ENCODE assay signal across 20 mouse cellular contexts in genomic region chr13:81885879-81886278, GRCm38 (mm10).
DNase-seq lines count a peak whose midpoint lies in the region; ATAC-seq and TF ChIP-seq lines count a peak whose summit lies in the region.
"Had no signal": no experiment of that assay in that cellular context is flagged by ENCODE, and none has a peak within 500 bp of the region (broad histone marks: within the 10 kb centered on the region; RNA-seq: fewer than 3 reads in every experiment).

No protein-coding gene starts in this region.

- peak; percentile 55 for ATAC-seq in hindbrain, embryonic 11.5 days (ENCODE audit: low FRiP score)
- ATAC-seq in hindbrain, embryonic 16.5 days: peak; percentile 52
- ATAC-seq in megakaryocyte, adult 5-6 weeks (ENCODE audit: poor library complexity, severe bottlenecking): no peak
- no peak for ATAC-seq in intestine, embryonic 16.5 days
- ATAC-seq: activated CD4-positive, CD25-positive, alpha-beta regulatory T cell, adult 4 months; Patski had no signal

- no peak for TF ChIP-seq POLR2A in brain, embryonic 14.5 days (IDR thresholded peaks at IDR 0.05; ENCODE audit: borderline replicate concordance, extremely low read depth, insufficient read depth, insufficient read length, poor library complexity, severe bottlenecking)
- TF ChIP-seq POLR2A in myocyte (IDR thresholded peaks at IDR 0.05; ENCODE audit: insufficient read length, low read depth): no peak

- TF ChIP-seq CTCF in brain, embryonic 14.5 days (IDR thresholded peaks at IDR 0.05; ENCODE audit: borderline replicate concordance, extremely low read depth, insufficient read depth, insufficient read length): no peak

- no peaks in the 10 kb centered on the region for H3K4me1 ChIP-seq in hindbrain, embryonic 11.5 days (replicated peaks; ENCODE audit: control insufficient read depth, insufficient read depth, low read length)
- H3K4me1 ChIP-seq in hindbrain, embryonic 10.5 days (replicated peaks): no peaks in the 10 kb centered on the region
- no peaks in the 10 kb centered on the region for H3K4me1 ChIP-seq in hindbrain, embryonic 16.5 days (ENCODE audit: control insufficient read depth, insufficient read depth, low read depth, low read length)
- no peaks in the 10 kb centered on the region for H3K4me1 ChIP-seq in intestine, embryonic 16.5 days (ENCODE audit: control insufficient read depth, insufficient read depth, low read length)

- no peaks in the 10 kb centered on the region for H3K27me3 ChIP-seq in hindbrain, embryonic 11.5 days (ENCODE audit: control insufficient read depth, insufficient read depth, low read length)
- no peaks in the 10 kb centered on the region for H3K27me3 ChIP-seq in hindbrain, embryonic 10.5 days (ENCODE audit: insufficient read depth, poor library complexity, severe bottlenecking)
- no peaks in the 10 kb centered on the region for H3K27me3 ChIP-seq in hindbrain, embryonic 16.5 days (replicated peaks; ENCODE audit: control insufficient read depth, insufficient read depth, low read length)
- H3K27me3 ChIP-seq in myocyte (ENCODE audit: control insufficient read depth, insufficient read depth, insufficient read length): no peaks in the 10 kb centered on the region
- H3K27me3 ChIP-seq in intestine, embryonic 16.5 days (replicated peaks; ENCODE audit: control insufficient read depth, insufficient read depth, low read length): no peaks in the 10 kb centered on the region
- H3K27me3 ChIP-seq: hindbrain, embryonic 15.5 days had no signal

- no peak overlapping the region for H3K4me3 ChIP-seq in hindbrain, embryonic 11.5 days (ENCODE audit: low read depth, low read length)
- H3K4me3 ChIP-seq in hindbrain, embryonic 10.5 days: no peak overlapping the region
- no peak overlapping the region for H3K4me3 ChIP-seq in hindbrain, embryonic 16.5 days (ENCODE audit: low read length)
- H3K4me3 ChIP-seq in myocyte: no peak overlapping the region
- H3K4me3 ChIP-seq in intestine, embryonic 16.5 days (ENCODE audit: low read length): no peak overlapping the region
- H3K4me3 ChIP-seq: hindbrain, embryonic 15.5 days; left cerebral cortex, adult 2 months had no signal

- no peak overlapping the region for H3K27ac ChIP-seq in hindbrain, embryonic 11.5 days (ENCODE audit: low read depth, low read length)
- H3K27ac ChIP-seq in hindbrain, embryonic 10.5 days: no peak overlapping the region
- no peak overlapping the region for H3K27ac ChIP-seq in hindbrain, embryonic 16.5 days (ENCODE audit: low read depth, low read length)
- H3K27ac ChIP-seq in intestine, embryonic 16.5 days (ENCODE audit: low read length): no peak overlapping the region
- H3K27ac ChIP-seq: hindbrain, embryonic 15.5 days; left cerebral cortex, adult 2 months had no signal

- H3K9me3 ChIP-seq in hindbrain, embryonic 11.5 days (ENCODE audit: control insufficient read depth, low read length): no peaks in the 10 kb centered on the region
- no peaks in the 10 kb centered on the region for H3K9me3 ChIP-seq in hindbrain, embryonic 10.5 days
- no peaks in the 10 kb centered on the region for H3K9me3 ChIP-seq in hindbrain, embryonic 16.5 days (ENCODE audit: control insufficient read depth, low read length)
- H3K9me3 ChIP-seq in intestine, embryonic 16.5 days (ENCODE audit: control insufficient read depth, low read length): no peaks in the 10 kb centered on the region
- H3K9me3 ChIP-seq: hindbrain, embryonic 15.5 days had no signal

- H3K9ac ChIP-seq in hindbrain, embryonic 11.5 days (ENCODE audit: low read depth, low read length): no peak overlapping the region
- no peak overlapping the region for H3K9ac ChIP-seq in hindbrain, embryonic 16.5 days (ENCODE audit: low read depth, low read length)
- H3K9ac ChIP-seq in intestine, embryonic 16.5 days (ENCODE audit: low read depth, low read length): no peak overlapping the region
- H3K9ac ChIP-seq: hindbrain, embryonic 15.5 days had no signal

- H3K79me2 ChIP-seq in myocyte (ENCODE audit: control insufficient read depth, insufficient read depth): no peaks in the 10 kb centered on the region

- no peak for DNase-seq in hindbrain, embryonic 11.5 days (ENCODE audit: low spot score)
- DNase-seq in hindbrain, embryonic 10.5 days (ENCODE audit: low spot score): no peak
- peak; percentile 58 for DNase-seq in brain, embryonic 14.5 days (ENCODE audit: low read depth)
- DNase-seq: adrenal gland, postnatal 14 days; cerebellum, adult 2 months; gastrocnemius, postnatal 14 days; kidney, adult 8-10 months; kidney, postnatal 25 days; lung, adult 18-20 months; lung, postnatal 36 days; right cerebral cortex, adult 18-20 months; thymus, adult 2 months had no signal

- WGBS in hindbrain, embryonic 11.5 days: 70% methylated on average over 6 of the region's 6 CpGs
- 79% methylated on average over 6 of the region's 6 CpGs for WGBS in hindbrain, embryonic 10.5 days
- 35% methylated on average over 6 of the region's 6 CpGs for WGBS in hindbrain, embryonic 16.5 days
- WGBS in intestine, embryonic 16.5 days: 68% methylated on average over 6 of the region's 6 CpGs

- no peaks in the 10 kb centered on the region for H3K36me3 ChIP-seq in hindbrain, embryonic 11.5 days (ENCODE audit: control insufficient read depth, insufficient read depth, low read length)
- no peaks in the 10 kb centered on the region for H3K36me3 ChIP-seq in hindbrain, embryonic 10.5 days
- no peaks in the 10 kb centered on the region for H3K36me3 ChIP-seq in hindbrain, embryonic 16.5 days (ENCODE audit: control insufficient read depth, insufficient read depth, low read length)
- no peaks in the 10 kb centered on the region for H3K36me3 ChIP-seq in myocyte (ENCODE audit: control insufficient read depth, insufficient read depth)
- H3K36me3 ChIP-seq in intestine, embryonic 16.5 days (ENCODE audit: control insufficient read depth, insufficient read depth, low read length): no peaks in the 10 kb centered on the region
- H3K36me3 ChIP-seq: hindbrain, embryonic 15.5 days had no signal

- H3K4me2 ChIP-seq in hindbrain, embryonic 11.5 days (replicated peaks; ENCODE audit: low read depth, low read length): no peak overlapping the region
- no peak overlapping the region for H3K4me2 ChIP-seq in hindbrain, embryonic 16.5 days (ENCODE audit: low read length)
- peak overlapping the region; percentile 3 for H3K4me2 ChIP-seq in myocyte (ENCODE audit: low read depth)
- no peak overlapping the region for H3K4me2 ChIP-seq in intestine, embryonic 16.5 days (ENCODE audit: low read depth, low read length)
- H3K4me2 ChIP-seq: hindbrain, embryonic 15.5 days had no signal

- H3ac ChIP-seq in myocyte (ENCODE audit: control insufficient read depth, insufficient read length): no peak overlapping the region

TF ChIP-seq in myocyte, 11 proteins besides CTCF, POLR2A, EP300 and RAD21:
- no peak for TF ChIP-seq E2F4 (IDR thresholded peaks at IDR 0.05; ENCODE audit: insufficient read depth)
- no peak for TF ChIP-seq REST (IDR thresholded peaks at IDR 0.05; ENCODE audit: insufficient read depth, insufficient read length)
- TF ChIP-seq TCF3 (IDR thresholded peaks at IDR 0.05; ENCODE audit: insufficient read length, low read depth): no peak
- TF ChIP-seq CEBPB (IDR thresholded peaks at IDR 0.05; ENCODE audit: insufficient read depth, poor library complexity, severe bottlenecking): no peak
- no peak for TF ChIP-seq MAX (IDR thresholded peaks at IDR 0.05; ENCODE audit: low read depth)

Comparison
In these comparisons a context has a peak if more than half of its experiments do, and no peak if none do; other contexts are left out.
1. ATAC-seq: peak in hindbrain, embryonic 11.5 days (single experiment) and hindbrain, embryonic 16.5 days (single experiment); none in megakaryocyte, adult 5-6 weeks (single experiment) and intestine, embryonic 16.5 days (single experiment).